8 mouse cellular contexts compared by ENCODE assay signal in genomic region chr4:56990215-56990584, GRCm38 (mm10). TPM values are rescaled to one million over a fixed set of nuclear protein-coding genes. Genes with fewer than 3 reads are reported as not detected.
DNase-seq lines count a peak whose midpoint lies in the region; ATAC-seq and TF ChIP-seq lines count a peak whose summit lies in the region.
"Had no signal": no experiment of that assay in that cellular context is flagged by ENCODE, and none has a peak within 500 bp of the region (broad histone marks: within the 10 kb centered on the region; RNA-seq: fewer than 3 reads in every experiment).

Gene Frrs1l, minus strand, starts transcription at chr4:56990391.

- H3K36me3 ChIP-seq in hindbrain, embryonic 12.5 days, result no peaks in the 10 kb centered on the region
- no peaks in the 10 kb centered on the region for H3K36me3 ChIP-seq in limb, embryonic 11.5 days (ENCODE audit: control insufficient read depth, insufficient read depth, low read length)

- H3K9me3 ChIP-seq in hindbrain, embryonic 12.5 days (replicated peaks), result no peaks in the 10 kb centered on the region
- H3K9me3 ChIP-seq in limb, embryonic 11.5 days (ENCODE audit: control insufficient read depth, low read length), result no peaks in the 10 kb centered on the region

- H3K27ac ChIP-seq in cortical plate, adult 2 months (ENCODE audit: insufficient read depth, low read length), result peak within 1 kb of the TSS; percentile 93
- H3K27ac ChIP-seq in hindbrain, embryonic 12.5 days, result peak within 1 kb of the TSS; percentile 55
- no peak within 1 kb of the TSS for H3K27ac ChIP-seq in limb, embryonic 11.5 days (replicated peaks; ENCODE audit: low read depth, low read length)

- no peak for TF ChIP-seq CTCF in cortical plate, adult 2 months (IDR thresholded peaks at IDR 0.05; ENCODE audit: extremely low read depth, insufficient read depth, low read length)

- peaks cover 4% of the 10 kb centered on the region for H3K4me1 ChIP-seq in cortical plate, adult 2 months (ENCODE audit: control insufficient read depth, insufficient read depth, low read length)
- no peaks in the 10 kb centered on the region; the same call in 1 of the 2 replicates for H3K4me1 ChIP-seq in hindbrain, embryonic 12.5 days
- no peaks in the 10 kb centered on the region for H3K4me1 ChIP-seq in limb, embryonic 11.5 days (ENCODE audit: control insufficient read depth, insufficient read depth, low read length)

- peak; percentile 91 for ATAC-seq in hindbrain, embryonic 12.5 days (ENCODE audit: low FRiP score)
- 0 out of 2 replicates have a peak, but pooled peaks have one; percentile 9 for ATAC-seq in limb, embryonic 11.5 days (ENCODE audit: insufficient number of reproducible peaks, low FRiP score, low TSS enrichment, low read depth)

- WGBS in hindbrain, embryonic 12.5 days, result under 1% methylated on average over 23 of the region's 44 CpGs
- WGBS in limb, embryonic 11.5 days, result under 1% methylated on average over 36 of the region's 44 CpGs

- TF ChIP-seq POLR2A in cortical plate, adult 2 months (IDR thresholded peaks at IDR 0.05; ENCODE audit: extremely low read depth, insufficient read depth, low read length), result peak; percentile 67; the same call in 1 of the 2 replicates

- peak within 1 kb of the TSS; percentile 95 for H3K4me2 ChIP-seq in hindbrain, embryonic 12.5 days (replicated peaks)
- H3K4me2 ChIP-seq in limb, embryonic 11.5 days (ENCODE audit: low read depth, severe bottlenecking), result peak within 1 kb of the TSS; percentile 99

- peak within 1 kb of the TSS; percentile 95 for H3K4me3 ChIP-seq in cortical plate, adult 2 months (ENCODE audit: insufficient read depth, low read length)
- peak within 1 kb of the TSS; percentile 79 for H3K4me3 ChIP-seq in hindbrain, embryonic 12.5 days
- H3K4me3 ChIP-seq in limb, embryonic 11.5 days (ENCODE audit: low read depth, low read length), result peak within 1 kb of the TSS; percentile 65

- DNase-seq in ovary, postnatal 36 days (ENCODE audit: low spot score), result peak; percentile 24
- DNase-seq in ovary, adult 18-20 months (ENCODE audit: low spot score), result no peak
- peak; percentile 43 for DNase-seq in limb, embryonic 11.5 days (ENCODE audit: low spot score)
- peak; percentile 71 to 72 for DNase-seq in right cerebral cortex, adult 2 months (ENCODE audit: low spot score in 2 of 2)
- no peak for DNase-seq in spleen, postnatal 14 days (ENCODE audit: low spot score in 2 of 2)

- peak within 1 kb of the TSS; percentile 83 for H3K9ac ChIP-seq in hindbrain, embryonic 12.5 days
- H3K9ac ChIP-seq in limb, embryonic 11.5 days (ENCODE audit: low read length), result peak within 1 kb of the TSS; percentile 60

- peaks cover 16% of the 10 kb centered on the region for H3K27me3 ChIP-seq in hindbrain, embryonic 12.5 days
- H3K27me3 ChIP-seq in limb, embryonic 11.5 days (ENCODE audit: control insufficient read depth, insufficient read depth, low read length), result peaks cover 26% of the 10 kb centered on the region

RNA-seq across cellular contexts. Expression of gene Frrs1l, which starts in this region (rescaled TPM):
- 91.8 and 97.1 TPM in 2 replicates for polyA plus RNA-seq in cortical plate, adult 2 months (2012; rRNA removed)
- 9.0 and 9.2 TPM in 2 replicates for polyA plus RNA-seq in hindbrain, embryonic 12.5 days (2016; fragmentation: Nextera tagmentation; extraction: Ambion mirVana)
- 0.43 and 0.51 TPM in 2 replicates for polyA plus RNA-seq in limb, embryonic 11.5 days (2014; fragmentation: Nextera tagmentation; extraction: Ambion mirVana)
- polyA plus RNA-seq: spleen, adult 2 months had no signal

Comparison
In these comparisons a context has a peak if more than half of its experiments do, and no peak if none do; other contexts are left out.
1. DNase-seq: peak in ovary, postnatal 36 days (single experiment) and right cerebral cortex, adult 2 months (2 of 2); none in ovary, adult 18-20 months (single experiment) and spleen, postnatal 14 days (0 of 2).
2. Peak in DNase-seq, ATAC-seq, H3K4me3 ChIP-seq, H3K9ac ChIP-seq and H3K4me2 ChIP-seq in limb, embryonic 11.5 days; RNA of the gene not detected or under 1 TPM.
3. Peak in every context shown above with its lines, with median percentiles within 50 percentile points of each other: H3K4me3 ChIP-seq.